Mouse (Mus musculus): ENCODE measurements around the gene Dnajc22.

DNA sequence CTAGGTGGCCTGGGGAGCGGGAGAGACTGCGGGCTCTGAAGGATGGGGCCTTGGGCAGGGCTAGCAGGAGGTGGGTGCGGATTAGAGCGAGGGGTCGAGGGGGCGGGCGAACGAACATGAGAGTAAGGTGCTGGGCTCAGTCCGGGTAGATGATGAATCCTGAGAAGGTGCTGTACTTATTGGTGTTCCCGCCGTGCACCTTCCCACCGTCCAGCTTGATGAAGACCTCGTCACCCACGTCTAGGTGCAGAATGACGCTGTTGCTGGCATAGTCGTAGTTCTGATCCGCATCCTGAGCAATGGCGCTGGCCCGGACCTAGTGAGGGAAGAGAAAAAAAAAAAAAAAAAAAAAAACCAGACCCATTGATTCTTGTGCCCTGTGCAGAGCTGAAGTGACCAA, 8.4 kb upstream of the Dnajc22 start:
- TF ChIP-seq CTCF (IDR thresholded peaks at IDR 0.05; ENCODE audit: control insufficient read depth, insufficient read depth, low read length), result no peak
- no peak for TF ChIP-seq POLR2A (IDR thresholded peaks at IDR 0.05; ENCODE audit: borderline replicate concordance, control insufficient read depth, low read depth, low read length)

Data from bone marrow, adult 2 months (tissue).